Mouse (Mus musculus): ENCODE data around the gene Suclg2.

Suclg2 gene

GRCm38 (mm10) chr6:95699326-95699725 is 19.3 kb downstream of the Suclg2 start:
- no peak for DNase-seq

GRCm38 (mm10) chr6:95698536-95699162 is 20.0 kb downstream of the Suclg2 start:
- peak; percentile 58 for DNase-seq

DNA sequence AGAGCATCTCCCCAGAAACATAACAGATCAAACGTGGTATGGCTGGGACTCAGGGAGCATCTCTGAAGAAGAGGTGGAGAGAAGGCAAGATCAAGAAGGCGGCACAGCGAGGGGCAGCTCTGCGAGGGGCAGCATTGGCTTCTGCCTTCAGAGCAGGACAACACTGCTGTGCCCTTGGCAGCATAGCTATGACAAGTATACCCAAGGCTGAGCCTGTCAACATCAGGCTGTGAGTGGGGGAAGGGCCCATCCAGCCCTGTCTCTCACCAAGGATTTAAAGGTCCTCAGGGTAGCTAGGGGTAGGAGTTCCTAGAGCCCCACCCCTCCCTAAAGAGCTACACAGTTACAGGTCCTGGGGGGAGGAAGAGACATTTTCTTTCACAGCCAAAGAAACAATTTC is 23.7 kb downstream of the Suclg2 start:
- DNase-seq: no peak

DNA sequence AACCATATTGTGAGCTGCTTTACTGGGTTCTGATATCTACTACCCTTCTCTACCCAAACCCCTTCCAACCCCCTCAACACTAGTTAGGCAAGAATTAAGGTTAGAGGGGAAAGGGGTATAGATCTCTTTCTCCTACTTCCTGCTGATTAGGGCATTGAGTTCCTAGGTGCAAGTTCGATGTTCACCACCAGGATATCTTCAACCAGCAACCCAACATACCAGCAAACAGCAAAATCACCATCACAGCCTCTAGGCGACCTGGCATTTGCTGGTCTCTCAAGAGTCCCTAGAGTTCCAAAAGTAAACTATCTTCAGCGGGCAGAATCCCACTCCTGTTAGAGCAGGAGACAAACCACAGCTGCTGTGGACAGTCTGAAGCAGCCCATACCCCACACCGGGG is 33.4 kb downstream of the Suclg2 start:
- DNase-seq: no peak

DNA sequence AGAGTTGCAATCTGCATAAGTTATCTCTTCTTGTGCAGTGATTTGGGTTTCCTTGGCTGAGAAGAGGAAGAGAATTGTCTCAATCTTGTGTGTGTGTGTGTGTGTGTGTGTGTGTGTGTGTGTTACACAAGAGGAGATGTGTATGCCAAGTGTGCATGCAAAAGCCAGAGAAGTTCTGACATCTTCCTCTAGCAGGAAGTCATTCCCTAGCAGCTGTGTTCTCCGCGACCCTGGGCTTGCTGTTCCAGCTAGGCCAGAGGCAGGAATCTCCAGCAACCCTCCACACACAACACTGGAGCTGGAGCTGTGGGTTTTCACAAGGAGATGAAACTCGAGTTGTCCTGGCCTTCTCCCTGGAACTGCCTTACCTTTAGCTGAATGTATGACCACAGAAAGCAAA is 38.9 kb downstream of the Suclg2 start:
- no peak for DNase-seq

DNA sequence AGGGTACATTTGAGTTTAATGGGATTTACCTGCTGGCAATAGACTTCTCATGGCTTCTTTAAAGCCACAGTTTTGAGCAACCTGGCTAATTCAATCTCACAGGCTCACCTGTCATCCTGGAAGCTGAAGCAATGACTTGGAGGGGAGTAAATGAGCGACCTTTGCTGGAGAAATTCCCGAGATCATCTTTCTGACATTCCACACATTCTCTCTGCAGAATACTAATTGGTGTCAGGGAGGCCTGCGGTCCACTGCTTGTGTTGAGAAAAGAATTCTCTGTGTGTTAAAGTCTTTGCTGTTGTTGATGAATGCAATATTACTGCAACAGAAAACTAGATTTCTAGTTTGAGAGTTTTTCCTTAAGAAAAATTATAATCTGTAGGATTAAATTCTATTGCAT is 39.3 kb downstream of the Suclg2 start:
- DNase-seq: no peak

DNA sequence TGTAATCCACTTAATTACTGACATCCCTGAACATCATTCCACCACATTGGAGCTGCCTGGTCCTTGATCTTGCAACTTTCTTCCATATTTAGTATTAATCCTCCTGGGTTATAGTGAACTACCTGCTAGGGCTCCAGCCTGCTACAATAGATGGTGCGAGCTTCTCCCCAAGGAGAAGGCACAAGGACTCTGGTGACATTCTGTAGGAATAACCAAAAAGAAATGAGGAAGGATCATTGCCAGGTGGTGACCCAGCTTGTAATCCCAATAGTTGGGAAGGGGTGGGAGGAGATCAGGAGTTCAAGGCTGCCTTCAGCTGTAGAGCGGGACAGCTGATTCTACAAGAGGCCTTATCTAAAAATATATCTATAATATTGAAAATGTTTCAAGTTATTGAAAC is 41.6 kb downstream of the Suclg2 start:
- no peak for DNase-seq

DNA sequence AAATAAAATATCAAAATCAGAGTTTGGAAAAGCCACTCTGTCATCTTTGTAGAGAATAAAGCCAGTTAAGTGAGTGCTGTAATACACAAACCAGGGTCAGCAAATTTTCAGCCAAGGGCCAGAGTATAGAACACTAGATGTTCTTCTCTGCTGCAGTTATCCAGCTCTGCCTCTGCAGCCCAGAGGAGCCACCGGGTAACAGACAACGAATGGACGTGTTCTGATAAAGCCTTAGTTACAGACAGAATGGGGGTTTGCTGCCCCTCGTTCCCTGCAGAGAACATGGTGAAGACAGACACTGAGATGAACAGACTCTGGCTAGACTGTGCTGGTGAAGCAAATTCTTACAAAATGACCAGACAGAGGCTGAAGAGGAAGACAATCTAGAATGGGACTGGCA is 42.2 kb downstream of the Suclg2 start:
- no peak for DNase-seq

GRCm38 (mm10) chr6:95675059-95675705 is 43.4 kb downstream of the Suclg2 start:
- no peak for DNase-seq

- DNase-seq: no peak
Observed at GRCm38 (mm10) chr6:95674651-95675050, 43.9 kb downstream of the Suclg2 start.

- peak; percentile 36 for DNase-seq
Observed at GRCm38 (mm10) chr6:95669335-95669729, 49.3 kb downstream of the Suclg2 start.

DNA sequence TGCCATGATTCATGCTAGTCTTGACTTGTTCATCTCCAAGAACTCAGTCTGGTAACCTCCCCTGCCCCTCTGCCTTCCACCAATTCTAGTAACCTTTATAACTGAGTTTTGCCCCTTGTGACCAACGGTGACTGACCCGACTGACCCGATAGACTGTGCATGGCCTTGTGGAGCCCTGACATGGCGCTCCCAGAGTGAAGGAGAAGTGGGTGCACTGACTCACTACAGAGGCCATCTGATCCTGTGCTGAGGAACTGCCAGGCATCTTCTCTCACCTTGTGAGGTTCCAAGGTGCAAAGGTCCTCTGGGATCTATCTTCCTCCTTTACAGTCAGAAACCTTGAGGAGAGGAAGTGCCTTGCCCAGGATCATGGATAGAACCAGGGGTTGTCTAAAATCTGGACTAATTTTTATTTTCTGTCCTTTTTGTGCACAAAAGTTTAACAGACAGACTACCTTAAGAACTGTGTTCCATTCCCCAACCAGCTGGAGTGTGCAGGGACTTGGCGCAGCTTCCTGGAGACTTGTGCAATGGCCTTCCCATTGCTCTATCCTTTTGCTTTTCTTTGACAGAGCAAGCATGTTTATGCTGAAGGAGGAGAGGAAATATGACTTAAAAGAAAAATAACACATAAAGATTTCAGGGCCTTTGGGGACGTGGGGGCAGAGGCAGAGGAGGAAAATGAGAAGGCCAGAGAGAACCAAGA is 49.8 kb downstream of the Suclg2 start:
- DNase-seq: no peak

- DNase-seq: no peak
Observed at GRCm38 (mm10) chr6:95657671-95658070, 60.9 kb downstream of the Suclg2 start.

DNA sequence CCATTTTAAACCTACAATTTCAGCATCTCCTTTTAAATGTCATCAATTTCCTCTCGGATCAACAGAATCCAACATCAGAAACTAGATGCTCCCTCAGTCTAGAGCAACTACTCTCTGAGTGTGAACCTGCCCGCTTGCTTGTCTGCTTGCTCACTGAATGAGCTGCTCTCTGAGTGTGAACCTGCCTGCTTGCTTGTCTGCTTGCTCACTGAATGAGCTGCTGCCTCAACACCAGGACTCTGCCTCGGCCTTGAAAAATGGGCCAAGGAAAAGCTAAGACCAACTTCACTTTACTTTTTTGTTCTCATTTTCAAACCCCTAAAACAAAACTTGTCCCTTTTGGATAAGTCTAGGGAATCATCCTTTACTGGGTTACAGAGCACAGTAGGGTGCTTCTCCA is 64.9 kb downstream of the Suclg2 start:
- DNase-seq: no peak

GRCm38 (mm10) chr6:95652774-95653173 is 65.8 kb downstream of the Suclg2 start:
- no peak for DNase-seq

DNA sequence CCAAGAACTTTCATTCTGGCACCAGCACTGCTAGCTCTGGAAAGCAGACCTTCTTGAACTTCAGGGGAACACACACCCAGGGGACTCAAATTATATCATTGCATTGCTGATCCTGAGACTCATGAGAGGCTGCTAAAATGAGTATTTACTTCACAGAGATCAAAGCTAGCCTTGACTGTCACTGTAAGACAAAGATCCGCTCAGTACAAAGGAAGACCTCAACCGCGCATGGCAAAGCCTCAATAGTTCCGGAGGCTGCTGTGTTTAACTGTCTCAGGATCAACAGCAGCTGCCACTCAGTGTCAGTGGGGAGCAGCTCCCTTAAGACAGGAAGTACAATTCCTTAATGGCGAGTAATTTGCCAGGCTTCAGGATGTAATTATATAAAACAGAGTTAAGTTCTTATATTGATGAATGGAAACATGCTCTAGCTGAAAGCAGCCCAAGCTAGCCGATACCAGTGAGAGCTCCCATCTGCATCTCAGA is 67.2 kb downstream of the Suclg2 start:
- DNase-seq: peak; percentile 52

- peak; percentile 42 for DNase-seq
Observed at GRCm38 (mm10) chr6:95650082-95650722, 68.4 kb downstream of the Suclg2 start.

- no peak for DNase-seq
Observed at GRCm38 (mm10) chr6:95649123-95649663, 69.4 kb downstream of the Suclg2 start.

DNA sequence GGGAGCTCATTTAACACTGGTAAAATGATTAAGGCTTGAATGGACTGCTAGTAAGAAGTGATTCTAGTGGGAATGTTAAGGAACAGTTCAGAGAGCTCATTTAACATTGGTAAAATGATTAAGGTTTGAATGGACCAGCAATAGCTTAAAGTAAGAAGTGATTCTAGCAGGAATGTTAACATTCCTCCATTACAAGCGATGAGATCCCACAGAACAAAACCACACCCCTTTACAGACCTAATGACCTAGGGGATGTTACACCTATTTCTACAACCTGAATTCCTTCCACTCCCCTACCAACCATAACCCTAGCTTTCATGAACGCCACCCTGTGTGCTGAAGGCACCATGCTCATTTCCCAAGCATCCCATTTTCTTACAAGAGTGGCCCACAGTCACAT is 81.2 kb downstream of the Suclg2 start:
- no peak for DNase-seq

DNA sequence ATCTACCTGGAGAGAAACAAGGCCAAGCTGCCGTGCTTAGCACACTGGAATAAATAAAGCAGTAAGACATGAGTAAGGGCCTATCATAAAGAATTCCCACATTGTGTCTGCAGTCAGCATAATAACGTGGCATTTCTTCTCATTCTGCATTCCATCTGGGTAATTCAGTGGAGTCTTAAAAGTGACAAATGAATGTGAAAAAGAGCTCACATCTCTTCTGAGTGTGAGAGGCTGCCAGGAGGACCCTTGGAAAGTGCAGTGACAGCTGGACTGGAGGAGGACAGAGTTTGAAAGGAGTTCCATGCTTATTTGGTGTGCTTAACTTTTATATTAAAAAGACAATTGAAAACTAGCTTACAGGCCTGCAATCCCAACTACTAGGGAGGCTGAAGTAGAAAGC is 83.2 kb downstream of the Suclg2 start:
- no peak for DNase-seq

DNA sequence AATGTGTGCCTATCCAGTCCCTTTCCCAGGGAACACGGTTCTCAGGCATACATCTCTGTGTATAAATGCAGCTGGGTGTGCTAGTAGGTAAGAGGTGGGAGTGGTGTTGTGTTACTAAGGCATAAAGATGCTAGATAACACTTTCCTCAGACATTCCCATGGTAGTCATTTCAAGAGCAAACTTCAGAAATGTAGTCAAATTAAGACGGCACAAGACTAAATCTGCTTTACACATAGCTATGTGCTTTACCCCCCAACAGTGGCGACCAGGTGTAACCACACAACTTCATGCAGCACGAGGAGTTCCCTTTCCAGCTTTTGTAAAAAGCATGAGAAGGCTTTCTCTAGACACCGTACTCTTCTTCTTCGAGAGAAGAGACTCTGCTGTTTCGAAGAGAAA is 89.5 kb downstream of the Suclg2 start:
- no peak for DNase-seq

DNA sequence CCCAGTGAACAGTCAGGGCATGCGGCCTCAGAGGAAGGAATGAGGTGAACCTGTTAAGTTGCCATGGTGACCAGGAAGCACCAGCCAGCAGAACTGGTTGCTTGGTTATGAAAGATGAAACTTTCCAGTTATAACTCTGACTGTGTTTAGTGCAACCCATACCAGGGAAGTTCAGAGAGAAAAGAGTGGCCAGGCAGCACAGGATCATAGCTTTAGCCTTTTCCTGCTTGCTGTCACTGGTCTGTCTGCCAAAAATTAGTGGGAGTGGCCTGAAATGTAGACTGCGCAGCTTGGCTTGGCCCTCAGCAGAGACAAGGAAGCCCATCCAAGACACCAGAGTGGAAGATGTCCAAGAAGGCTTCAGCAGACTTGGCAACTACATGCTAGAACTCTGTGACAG is 96.8 kb downstream of the Suclg2 start:
- peak; percentile 16 for DNase-seq

DNA sequence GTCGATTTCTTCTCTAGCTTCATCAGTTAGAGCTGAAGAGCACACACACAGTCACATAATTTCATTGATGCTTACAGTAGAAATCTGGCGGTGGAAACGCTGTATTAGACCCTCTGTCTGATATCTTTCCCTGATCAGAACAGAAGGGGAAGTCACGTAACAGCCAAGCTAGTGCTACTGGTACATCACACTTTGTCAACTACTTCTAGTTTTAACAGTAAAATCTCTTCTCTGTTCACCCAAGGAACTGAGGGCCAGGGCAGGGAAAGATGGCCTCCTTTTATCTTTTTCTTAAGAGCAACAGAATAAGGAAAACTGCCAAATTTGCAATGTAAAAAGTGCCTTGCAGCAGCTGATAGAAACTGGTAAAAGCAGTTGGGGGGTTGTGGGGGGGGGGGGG is 97.8 kb downstream of the Suclg2 start:
- DNase-seq: no peak

Measured in embryo, embryonic 11 days (tissue).